Mouse (Mus musculus) MN1 (cell line): ENCODE data around the gene Kcnq1.
A peak's percentile ranks its signal among the peaks of the same experiment; 100 is the strongest.

ENCODE experiments used
- DNase-seq: peaks from one replicate; pipeline ENCODE4 v3.0.0-alpha.2; 2016; ENCODE audit warnings: low spot score

Gene Kcnq1

GRCm38 (mm10) chr7:143419585-143420160 lies 313.5 kb downstream of the Kcnq1 start:
- DNase-seq, result no peak

- peak; percentile 33 for DNase-seq
These were observed 322.1 kb downstream of the Kcnq1 start for GRCm38 (mm10) chr7:143428142-143428813.

GRCm38 (mm10) chr7:143428814-143429499 lies 322.8 kb downstream of the Kcnq1 start:
- no peak for DNase-seq

GRCm38 (mm10) chr7:143432631-143433030 lies 326.5 kb downstream of the Kcnq1 start:
- no peak for DNase-seq

DNA sequence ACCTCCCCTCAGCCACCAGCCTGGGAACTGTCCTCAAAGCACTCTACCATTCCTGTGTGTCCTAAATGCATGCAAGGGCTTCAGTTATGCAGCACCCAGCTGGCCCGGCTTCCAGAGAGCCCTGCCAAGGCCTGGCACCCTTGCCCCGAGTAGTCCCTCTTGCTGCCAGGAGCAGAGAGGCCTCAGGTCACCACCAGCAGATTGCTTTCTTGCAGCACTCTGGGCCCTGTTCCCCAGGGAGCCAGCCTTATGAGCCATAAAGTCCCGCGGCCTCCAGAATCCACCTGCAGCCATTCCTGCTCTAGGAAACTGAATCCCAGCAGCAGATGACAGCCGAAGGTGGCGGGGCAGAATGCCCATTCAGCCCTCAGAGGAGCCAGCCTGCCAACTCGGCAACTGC lies 327.2 kb downstream of the Kcnq1 start:
- peak; percentile 10 for DNase-seq

DNA sequence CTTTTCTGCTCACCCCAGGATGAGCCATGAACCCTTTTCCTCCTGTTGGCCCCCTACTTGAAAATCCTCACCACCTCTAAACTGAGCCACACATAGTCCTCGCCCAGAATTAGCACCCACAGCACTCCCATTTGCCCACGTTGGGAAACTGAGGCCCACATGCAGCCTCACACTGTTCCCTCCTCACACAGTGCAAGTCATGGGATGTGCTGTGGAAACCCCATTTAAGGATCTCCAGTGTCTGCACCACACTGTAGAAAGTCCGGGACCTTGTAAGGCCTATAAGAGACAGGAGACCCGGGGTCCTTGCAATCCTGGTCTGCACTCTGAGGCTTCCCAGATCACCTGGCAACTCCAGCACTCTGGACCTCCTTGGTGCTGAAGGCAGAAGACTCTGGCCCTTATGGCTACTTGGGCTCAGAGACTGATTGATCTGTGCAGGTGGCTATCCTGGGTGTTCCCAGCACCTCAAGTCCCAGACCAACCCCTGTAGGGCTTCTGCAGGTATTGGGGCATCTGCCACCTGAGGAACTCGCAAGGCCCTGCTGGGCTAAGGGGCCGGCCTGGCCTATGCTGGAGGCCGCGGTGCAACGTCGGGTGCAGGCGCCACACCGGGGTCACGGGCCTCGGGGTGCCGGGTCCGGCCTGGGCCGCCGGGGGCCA lies 331.2 kb downstream of the Kcnq1 start:
- no peak for DNase-seq

- DNase-seq, result no peak
These were observed 331.9 kb downstream of the Kcnq1 start for GRCm38 (mm10) chr7:143437894-143438581.

DNA sequence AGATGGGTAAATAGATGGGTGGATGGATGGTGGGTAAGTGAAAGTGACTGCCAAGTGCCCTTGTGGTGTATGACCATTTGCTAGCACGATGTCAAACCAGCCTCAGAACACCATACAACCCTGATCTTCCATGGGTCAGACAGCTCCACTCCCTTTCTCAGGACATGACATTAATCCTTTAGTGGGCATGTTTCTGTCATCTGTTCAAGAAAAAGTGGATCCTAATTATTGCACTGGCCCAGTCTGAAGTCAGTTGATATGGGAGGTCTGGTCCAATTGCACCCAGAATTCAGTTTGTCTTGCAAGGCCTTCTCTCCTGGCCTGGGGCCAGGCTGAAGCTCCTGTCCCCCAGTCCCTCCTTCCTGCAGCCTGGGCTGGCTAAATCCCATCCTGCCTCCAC lies 332.8 kb downstream of the Kcnq1 start:
- DNase-seq, result no peak

GRCm38 (mm10) chr7:143444580-143444954 lies 338.4 kb downstream of the Kcnq1 start:
- DNase-seq, result no peak

DNA sequence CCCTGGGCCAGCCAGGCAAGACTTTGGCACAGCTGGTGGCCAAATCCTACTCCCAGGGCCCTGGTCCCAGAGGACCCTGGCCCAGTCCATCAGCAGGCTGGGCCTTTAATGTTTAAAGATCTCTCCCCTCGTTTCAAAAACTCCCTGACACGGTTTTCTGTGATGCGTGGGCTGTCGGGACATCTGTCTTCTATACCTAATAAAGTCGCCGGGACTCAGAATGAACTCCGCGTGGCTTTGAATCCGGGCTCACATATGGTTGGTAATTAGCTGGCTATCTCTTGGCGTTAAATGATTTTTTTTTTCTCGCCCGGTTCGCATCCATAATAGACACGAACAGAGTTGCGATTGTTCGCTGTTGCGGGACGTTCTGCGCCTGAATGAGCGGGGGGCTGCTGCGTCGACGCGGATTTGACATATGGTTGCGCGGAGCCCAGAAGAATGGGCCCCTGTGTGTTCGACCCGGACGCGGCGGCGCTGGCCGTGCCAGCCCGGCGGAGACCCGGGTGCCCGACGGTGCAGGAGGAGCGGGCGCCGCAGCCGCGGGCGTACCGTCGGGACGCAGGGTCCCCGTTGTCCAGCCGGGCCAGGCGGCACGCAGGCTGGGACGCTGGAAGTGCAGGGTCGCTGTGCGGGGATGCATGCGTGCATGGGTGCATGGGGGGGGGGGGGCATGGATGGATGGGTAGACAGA lies 338.9 kb downstream of the Kcnq1 start:
- no peak for DNase-seq

GRCm38 (mm10) chr7:143445651-143446460 lies 339.7 kb downstream of the Kcnq1 start:
- DNase-seq, result no peak

DNA sequence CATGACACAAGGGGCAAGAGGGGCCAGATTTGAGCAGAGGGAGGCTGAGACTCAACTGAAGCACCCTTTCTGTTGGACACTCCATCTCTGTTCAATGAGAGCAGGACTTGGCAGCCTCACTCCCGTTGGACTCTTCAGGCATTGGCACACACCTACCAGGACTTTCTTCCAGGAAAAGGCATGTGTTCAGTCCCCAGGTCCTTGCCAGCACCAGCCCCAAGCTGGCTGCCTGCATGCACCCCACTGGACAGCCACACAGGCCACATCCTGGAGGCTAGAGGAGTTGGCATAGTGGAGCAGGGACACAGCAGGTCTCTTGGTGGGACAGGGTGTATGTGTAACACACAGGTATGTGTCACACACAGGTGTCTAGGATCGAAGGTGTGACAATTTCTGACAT lies 341.0 kb downstream of the Kcnq1 start:
- no peak for DNase-seq

DNA sequence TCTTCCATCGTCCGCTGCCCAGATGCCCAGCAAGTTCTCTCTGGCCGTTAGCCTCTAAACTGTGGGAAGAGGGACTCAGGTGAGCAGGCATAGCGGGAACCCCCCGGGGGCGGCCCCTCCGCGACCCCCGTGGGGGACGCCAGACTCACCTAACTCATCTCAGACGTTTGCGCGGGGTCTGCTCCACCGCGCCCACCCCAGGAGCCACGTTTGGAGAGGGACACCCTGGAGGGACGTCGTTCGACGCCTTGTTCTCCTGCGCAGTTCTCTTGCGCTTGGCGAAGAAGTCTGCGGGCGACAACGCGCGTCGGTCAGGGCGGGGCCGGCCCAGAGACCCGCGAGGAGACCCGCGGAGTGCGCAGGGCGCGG lies 352.8 kb downstream of the Kcnq1 start:
- no peak for DNase-seq

GRCm38 (mm10) chr7:143459332-143460211 lies 353.4 kb downstream of the Kcnq1 start:
- DNase-seq, result no peak

- DNase-seq, result no peak
These were observed 354.2 kb downstream of the Kcnq1 start for GRCm38 (mm10) chr7:143460217-143460834.

GRCm38 (mm10) chr7:143460874-143461273 lies 354.7 kb downstream of the Kcnq1 start, which contains the start of gene Cdkn1c:
Gene Cdkn1c (minus strand): TSS chr7:143461050.
- DNase-seq, result no peak

DNA sequence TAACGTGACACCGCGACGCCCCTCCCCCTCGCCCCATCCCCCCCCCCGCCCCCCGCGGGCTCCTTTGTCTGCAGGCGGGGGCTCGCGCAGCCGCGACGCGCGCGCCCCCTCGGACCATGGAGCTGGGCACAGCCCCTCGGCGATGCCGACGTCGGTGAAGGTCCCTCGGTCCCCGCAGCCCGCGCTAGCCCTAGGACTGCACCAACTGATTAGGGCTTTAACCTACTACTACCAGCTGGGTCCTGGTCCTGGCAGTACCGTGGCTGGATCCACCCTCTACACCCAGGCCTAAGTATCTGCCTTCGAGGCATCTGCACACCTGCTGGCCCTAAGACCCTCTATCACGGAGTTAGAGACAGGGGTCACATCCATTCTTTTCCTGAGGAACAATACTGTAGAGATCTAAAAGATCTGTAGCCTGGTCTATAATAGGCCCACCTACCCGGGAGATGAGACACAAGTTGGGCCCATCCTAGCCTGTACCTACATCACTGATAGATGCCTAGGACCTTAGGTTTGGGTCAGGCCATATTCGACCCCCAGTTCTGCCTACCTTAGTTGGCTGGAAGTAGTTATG lies 355.2 kb downstream of the Kcnq1 start:
- DNase-seq, result no peak

GRCm38 (mm10) chr7:143461920-143462319 lies 355.8 kb downstream of the Kcnq1 start:
- DNase-seq, result no peak

DNA sequence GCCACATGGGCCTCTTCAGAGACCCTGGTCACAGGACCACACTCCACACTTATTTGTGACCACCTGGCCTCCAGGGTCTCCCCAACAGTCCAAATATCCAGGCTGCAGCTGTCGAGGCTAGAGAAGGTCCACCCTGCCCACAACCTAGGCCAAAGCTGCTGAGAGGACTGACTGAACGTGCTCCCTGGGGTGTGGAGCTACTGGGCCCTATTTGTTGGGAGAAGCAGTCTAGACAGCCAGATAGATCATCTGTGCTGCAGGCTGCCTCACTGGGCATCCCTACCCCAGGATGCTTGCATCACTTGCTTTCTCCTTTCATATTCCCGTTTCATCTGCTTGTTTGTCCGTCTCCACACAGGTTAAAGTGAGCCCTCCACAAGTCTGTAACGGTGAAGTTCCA lies 356.4 kb downstream of the Kcnq1 start:
- no peak for DNase-seq
